Mouse (Mus musculus) stomach, postnatal 0 days (tissue): ENCODE measurements around the gene Trim17.

Experiments
- CTCF ChIP-seq: IDR thresholded peaks from 2 replicates; pipeline ENCODE4 v1.5.1; 2016; ENCODE audit warnings: antibody characterized with exemption, low read depth, mild to moderate bottlenecking, moderate library complexity
- EP300 ChIP-seq: optimal IDR thresholded peaks from 2 replicates; pipeline ENCODE3; 2016; ENCODE audit warnings: antibody characterized with exemption

GRCm38 (mm10) chr11:58999158-58999557 is 44.7 kb downstream of the Trim17 start:
- TF ChIP-seq CTCF (no peak), EP300 (no peak)
